Mouse (Mus musculus): ENCODE data around the gene Lpar1.
A peak's percentile ranks its signal among the peaks of the same experiment; 100 is the strongest.

The Lpar1 gene

DNA sequence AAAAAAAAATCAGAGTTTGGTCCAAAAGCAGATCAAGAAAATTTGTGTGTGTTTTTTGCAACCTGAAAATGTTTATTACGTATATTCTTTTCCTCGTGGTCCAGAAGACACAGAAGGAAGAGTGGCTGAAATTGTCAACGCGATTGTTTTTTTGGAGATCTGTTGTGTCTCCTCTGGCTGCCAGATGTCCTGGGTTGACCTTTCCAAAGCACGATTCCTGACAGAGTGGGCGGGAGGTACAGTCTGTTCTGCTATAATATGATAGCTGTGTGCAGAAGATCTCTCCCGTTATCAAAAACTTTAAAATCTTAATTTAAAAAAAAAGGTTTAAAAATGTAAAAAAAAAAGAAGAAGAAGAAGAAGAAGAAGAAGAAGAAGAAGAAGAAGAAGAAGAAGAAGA is 105.9 kb downstream of the Lpar1 start:
- DNase-seq (ENCODE audit: low spot score): no peak

DNA sequence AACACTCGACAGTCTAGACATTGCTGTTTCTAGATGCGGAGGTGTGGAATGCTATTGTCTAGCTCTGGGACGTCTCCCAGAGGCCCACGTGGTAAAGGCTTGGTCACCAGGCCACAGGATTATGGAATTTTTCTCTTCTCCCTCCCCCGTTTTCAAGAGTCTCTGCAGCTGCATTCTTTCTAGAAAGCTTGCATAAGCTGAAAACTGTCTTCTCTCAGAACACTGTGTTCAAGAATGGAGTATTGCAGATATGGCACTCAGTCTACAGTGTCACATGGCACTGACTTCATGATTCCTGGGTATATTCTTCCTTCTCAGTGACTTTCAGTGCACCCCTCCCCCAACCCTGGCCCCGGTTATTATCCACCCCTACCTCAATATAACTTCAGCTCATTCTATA is 107.9 kb downstream of the Lpar1 start:
- no peak for DNase-seq (ENCODE audit: low spot score)

- no peak for DNase-seq (ENCODE audit: low spot score)
These were observed 111.4 kb downstream of the Lpar1 start for GRCm38 (mm10) chr4:58442338-58442737.

- no peak for DNase-seq (ENCODE audit: low spot score)
These were observed 115.0 kb downstream of the Lpar1 start for GRCm38 (mm10) chr4:58438654-58439053.

DNA sequence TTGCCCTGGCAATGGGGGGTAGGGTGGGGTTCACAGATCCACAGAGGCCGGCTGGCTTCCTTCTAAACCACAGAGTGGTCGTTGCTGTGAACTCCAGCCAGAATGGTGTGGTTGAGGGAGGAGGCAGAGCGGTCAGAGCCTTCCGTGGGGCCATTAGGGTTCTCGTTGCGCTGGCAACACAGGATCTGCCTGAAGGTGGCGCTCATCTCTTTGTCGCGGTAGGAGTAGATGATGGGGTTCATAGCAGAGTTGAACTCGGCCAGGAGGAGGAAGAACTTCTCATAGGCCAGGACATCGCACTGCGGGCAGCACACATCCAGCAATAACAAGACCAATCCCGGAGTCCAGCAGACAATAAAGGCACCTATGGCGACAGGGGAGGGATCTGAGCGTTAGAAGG is 116.4 kb downstream of the Lpar1 start:
- no peak for DNase-seq (ENCODE audit: low spot score)

GRCm38 (mm10) chr4:58423276-58423930 is 130.3 kb downstream of the Lpar1 start:
- DNase-seq (ENCODE audit: low spot score): no peak

GRCm38 (mm10) chr4:58419225-58419624 is 134.5 kb downstream of the Lpar1 start:
- peak; percentile 13 for DNase-seq (ENCODE audit: low spot score)

DNA sequence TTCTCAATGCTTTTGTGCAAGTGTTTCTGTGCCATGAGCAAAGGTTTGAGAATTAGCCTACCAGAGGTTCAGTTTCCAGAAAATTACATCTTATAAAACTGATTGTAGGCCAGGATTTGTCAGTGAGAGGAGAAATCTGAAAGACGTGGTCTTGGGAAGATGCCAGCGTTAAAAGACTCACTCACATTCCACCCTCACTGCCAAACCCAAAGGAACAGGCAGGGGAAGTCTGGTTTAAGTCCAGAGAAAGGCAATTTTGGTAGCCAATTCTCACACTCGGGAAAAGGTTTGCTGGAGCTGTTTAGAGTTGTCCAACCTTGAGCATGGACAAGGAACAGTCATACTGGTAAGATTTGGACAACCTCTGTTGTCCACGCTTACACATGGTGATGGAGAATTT is 136.4 kb downstream of the Lpar1 start:
- DNase-seq (ENCODE audit: low spot score): no peak

DNA sequence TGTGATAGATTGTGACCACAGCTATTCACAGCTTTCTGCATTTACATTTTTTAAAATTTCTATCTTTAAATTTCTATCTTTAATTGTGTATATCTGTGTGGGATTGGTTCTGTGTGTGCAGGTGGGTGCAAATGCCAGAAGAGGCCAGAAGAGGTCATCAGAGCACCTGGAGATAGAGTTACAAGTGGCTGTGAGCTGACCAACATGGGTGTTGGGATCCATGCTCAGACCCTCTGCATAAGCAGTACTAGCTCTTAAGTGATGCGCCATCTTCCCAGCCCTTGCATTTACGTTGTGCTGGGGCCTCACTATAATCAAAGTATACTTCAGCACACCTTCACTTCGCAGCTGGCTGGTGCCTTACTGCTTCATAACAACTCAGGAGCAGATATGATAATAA is 138.2 kb downstream of the Lpar1 start:
- DNase-seq (ENCODE audit: low spot score): no peak

DNA sequence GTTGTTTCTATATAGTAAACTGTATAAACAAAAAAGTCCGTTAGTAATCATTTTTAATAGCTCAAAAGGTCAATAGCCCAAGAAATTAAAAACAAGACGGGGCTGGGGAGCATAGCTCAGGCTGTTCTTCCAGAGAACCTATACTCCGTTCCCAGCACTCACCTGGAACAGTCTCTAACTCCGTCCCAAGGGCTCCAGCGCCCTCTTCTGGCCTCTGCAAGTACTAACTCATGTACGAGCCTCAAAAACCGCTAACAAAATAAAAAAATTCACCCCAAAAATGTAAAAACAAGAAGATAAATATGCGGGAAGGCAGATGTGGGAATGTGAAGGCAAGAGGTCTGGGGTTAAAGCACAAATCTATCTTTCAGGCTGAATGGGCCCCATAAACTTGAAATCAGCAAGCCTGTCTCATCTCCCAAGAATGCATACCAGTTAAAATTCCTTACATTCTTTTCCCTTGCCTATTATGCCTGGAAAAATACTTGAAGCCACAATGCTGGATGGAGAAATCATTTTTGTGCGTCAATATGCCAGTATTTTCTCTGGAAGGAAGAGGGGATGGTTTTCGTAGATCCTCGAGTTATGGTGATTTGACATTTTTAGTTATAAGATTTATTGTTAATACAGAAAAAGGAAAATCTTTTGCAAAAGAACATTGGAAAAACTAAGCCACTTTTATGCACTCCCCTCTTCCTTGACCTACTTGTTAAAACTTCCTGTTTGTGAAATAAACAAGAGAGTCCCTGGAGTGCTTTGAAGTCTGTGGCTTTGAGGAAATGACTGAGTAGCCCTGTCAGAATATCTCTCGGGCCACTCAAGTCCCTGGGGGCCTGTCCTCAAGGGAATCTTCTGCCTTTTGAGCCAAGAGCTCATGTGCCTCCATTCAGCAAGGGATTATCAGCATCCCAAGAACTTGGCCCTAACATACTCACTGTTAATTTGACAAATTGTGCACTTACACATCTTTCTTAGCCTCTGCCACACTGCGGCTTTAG is 140.2 kb downstream of the Lpar1 start:
- DNase-seq (ENCODE audit: low spot score): no peak

- DNase-seq (ENCODE audit: low spot score): no peak
These were observed 151.7 kb downstream of the Lpar1 start for GRCm38 (mm10) chr4:58401973-58402501.

DNA sequence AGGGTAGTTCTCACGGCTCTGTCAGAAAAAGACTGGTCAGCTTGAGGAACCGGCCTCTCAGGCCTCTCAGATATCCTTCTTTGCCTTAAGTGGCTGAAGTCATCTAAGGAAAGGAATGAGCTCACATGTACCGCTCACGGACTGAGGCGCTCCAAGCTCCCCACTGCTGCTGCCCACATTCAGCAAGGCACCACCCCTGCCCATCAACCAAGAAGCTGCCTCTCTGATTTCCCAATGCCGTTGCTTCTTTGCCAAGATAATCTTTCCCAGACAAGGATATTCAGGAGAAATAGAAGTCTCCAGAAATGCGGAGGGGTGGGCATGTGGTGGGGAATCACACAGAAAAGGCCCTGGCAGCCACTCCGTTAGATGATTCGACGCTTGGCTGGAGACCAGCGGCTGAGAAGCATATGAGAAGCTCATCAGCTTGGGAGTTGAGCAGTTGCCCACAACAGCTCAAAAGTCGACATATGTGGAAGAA is 152.8 kb downstream of the Lpar1 start:
- DNase-seq (ENCODE audit: low spot score): no peak
